Mouse (Mus musculus): Measurements from ENCODE around the gene Gria1. TPM values are rescaled to one million over a fixed set of nuclear protein-coding genes. Genes with fewer than 3 reads are reported as not detected.

Gria1 gene
- polyA plus RNA-seq, 1 experiment from 2014 or later = 0.63 TPM

DNA sequence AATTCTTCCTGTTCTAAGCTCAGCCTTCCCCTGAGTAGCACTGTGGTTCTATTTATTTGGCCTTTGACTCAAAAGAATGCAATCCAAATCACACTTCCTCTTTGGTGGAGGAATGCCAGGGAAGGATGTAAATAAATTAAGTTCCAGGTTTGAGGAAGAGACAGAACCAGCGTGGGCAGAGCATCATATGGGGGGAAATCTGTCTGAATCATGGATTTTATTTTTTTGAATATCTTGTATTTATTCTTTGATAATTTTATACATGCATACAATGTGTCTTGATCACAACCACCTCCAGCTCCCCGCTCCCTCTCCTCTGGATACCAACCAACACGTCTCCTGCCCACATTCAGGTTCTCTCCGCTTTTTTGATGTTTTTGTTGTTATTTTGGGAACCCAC is 312.9 kb downstream of the Gria1 start:
- WGBS = 71% methylated on average over 4 of the region's 4 CpGs
- Histone ChIP-seq H3K9ac (ENCODE audit: low read length) (no peak overlapping the region), H3K36me3 (ENCODE audit: control insufficient read depth, insufficient read depth, low read length) (no peaks in the 10 kb centered on the region), H3K4me2 (replicated peaks; ENCODE audit: low read depth) (no peak overlapping the region), H3K9me3 (ENCODE audit: control insufficient read depth, low read length) (no peaks in the 10 kb centered on the region), H3K4me3 (ENCODE audit: low read depth, low read length) (no peak overlapping the region), H3K4me1 (replicated peaks; ENCODE audit: control insufficient read depth, insufficient read depth) (no peaks in the 10 kb centered on the region), H3K27me3 (ENCODE audit: control insufficient read depth, insufficient read depth, low read length) (no peaks in the 10 kb centered on the region), H3K27ac (replicated peaks) (no peak overlapping the region)
- DNase-seq (ENCODE audit: low spot score) (no peak), ATAC-seq (ENCODE audit: low FRiP score, low TSS enrichment) (no peak)
- no peak for TF ChIP-seq CTCF (IDR thresholded peaks at IDR 0.05; ENCODE audit: low read depth)
- TF ChIP-seq EP300 (optimal IDR thresholded peaks at IDR 0.05) = no peak

Data from stomach, postnatal 0 days (tissue).